Mouse (Mus musculus) megakaryocyte-erythroid progenitor cell, adult 5-6 weeks (primary cell): ENCODE data around the gene Col13a1. TPM values are rescaled to one million over a fixed set of nuclear protein-coding genes. Genes with fewer than 3 reads are reported as not detected.

Experiments used
- ATAC-seq: replicated peaks from 2 replicates; pipeline ENCODE4 v1.8.0; 2016; ENCODE audit warnings: mild to moderate bottlenecking, inconsistent platforms; ENCODE audit not compliant: severe bottlenecking, poor library complexity, low FRiP score, low TSS enrichment
- total RNA-seq, 2 experiments: library from RNA; stranded (forward) in 1 of 2; stranded (reverse) in 1 of 2; fragments of 200-1000, 215-1000 nt in 1 of 2; fragments of >200 nt in 1 of 2; fragmentation: Nextera tagmentation in 1 of 2; gene quantifications; 2 replicates each; pipeline ENCODE4 v1.2.3; 2014 to 2017

The Col13a1 gene
- total RNA-seq, 2 experiments from 2014 or later, result not detected

DNA sequence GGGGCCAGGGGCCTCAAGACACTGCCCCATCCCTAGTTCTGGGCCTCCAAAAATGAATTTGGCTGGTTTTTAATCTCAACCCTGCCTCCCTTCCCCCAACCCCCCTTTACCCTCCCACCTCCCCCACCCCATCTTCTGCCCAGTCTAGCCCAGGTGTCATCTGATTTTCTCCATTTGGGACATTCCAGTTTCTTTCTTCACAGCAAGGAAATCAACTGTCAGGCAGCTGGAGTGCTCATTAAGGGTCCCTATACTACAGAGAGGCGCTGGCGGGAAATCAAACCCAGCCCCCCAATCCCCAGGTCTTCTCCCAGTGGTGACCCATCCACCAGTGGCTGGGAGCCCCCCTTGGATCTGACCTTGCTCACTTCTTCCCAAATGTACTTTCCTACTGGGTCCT, 4.3 kb downstream of the Col13a1 start:
- no peak for ATAC-seq

DNA sequence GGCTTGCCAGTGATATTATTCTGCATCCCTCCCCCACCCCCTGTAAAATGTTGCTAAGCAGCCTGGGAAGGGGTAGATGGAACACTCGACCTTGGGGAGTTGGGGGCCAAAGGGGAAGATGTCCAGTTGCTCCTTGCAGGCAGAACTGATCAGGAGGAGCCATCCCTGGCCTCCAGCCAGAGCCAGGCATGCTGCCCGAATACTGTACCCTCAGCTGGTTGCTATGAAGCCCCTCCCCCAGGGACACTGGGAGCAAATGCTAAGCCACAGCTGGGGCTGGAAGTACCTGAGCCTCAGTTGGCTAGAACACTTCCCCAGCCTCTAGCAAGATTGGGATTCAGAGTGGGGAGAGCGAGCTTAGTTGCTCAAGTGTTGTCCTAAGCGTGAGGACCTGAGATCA, 6.9 kb downstream of the Col13a1 start:
- ATAC-seq, result no peak

DNA sequence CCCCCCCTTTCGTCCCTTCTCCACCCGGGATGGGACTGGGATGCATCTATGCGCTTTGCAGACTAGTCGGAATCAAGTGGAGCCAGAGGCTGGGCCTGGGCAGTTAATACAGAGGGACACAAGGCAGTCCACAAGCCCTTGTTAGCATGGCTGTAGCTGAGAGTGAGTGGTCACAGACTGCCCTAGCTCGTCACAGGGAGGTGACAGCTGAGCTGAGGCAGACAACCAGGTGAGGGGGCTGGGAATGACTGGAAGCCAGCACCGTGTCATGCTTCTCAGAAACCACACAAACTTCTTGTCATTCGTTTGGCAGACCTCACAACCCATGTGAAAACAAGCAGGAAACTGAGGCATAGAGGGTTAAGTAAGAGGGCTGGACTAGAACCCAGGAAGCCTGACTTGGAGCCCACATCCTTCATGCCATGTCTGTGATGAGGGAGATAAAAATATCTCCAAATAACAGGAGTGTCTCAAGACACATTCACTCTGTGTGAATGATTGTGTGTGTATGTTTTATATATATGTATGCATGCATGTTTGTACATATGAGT, 10.8 kb downstream of the Col13a1 start:
- no peak for ATAC-seq

DNA sequence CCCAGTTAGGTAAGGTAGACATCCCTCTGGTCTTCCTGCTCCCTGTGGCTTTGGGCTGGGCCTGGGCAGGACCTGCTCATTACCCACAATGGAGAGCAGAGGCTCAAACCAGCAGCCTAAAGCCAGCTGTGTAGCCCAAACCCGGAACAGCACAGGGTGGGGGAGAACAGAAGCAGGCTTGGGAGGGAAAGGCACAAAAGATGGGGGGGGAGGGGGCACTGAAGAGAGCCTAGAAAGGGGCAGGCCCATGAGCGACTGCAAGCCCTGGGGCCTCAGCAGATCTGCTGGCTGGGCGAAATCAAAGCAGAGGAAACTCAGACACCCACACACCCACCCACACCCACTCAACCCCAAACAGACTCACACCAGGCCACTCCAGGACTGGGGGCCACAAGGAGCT, 11.7 kb downstream of the Col13a1 start:
- ATAC-seq, result no peak

DNA sequence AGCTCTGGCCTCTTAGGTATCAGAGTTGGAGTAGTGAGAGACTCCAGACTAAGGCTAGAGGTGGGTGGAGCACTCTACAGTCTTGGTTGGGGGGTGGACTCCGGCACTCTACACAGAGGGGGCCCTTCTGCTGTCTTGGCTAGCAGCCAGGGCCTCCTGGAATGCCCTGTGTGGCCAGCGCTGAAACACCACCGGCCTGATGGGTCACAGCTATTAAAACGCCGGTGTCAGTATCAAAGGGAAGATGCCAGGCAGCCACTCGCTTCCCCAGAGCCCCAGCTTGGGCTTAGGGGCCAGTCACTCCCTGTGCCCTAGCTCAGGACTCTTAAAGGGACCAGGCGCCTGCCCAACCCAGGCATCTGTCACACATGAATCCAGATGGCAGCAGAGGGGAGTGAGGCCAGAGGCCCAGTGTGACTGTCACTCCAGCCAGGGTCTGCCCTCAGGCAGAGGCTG, 13.5 kb downstream of the Col13a1 start:
- no peak for ATAC-seq

DNA sequence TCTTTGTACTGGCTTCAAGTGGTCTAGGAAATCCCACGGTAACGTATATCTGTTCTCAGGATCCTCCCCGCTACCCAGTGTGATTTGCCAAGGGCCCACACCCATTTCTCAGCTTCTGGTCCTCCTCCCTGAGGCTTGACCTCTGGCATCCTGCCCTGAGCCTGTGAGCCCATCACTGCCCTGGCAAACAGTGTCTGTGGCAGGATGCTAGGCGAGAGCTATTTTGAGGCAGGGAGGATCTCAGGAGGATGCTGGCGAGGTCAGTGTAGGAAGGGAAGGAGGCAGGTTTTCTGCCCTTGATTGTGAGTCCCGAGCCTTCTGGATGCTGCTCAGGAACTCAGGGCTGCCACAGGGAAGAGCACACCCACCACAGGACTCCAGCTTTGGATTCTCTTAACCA, 22.2 kb downstream of the Col13a1 start:
- no peak for ATAC-seq

DNA sequence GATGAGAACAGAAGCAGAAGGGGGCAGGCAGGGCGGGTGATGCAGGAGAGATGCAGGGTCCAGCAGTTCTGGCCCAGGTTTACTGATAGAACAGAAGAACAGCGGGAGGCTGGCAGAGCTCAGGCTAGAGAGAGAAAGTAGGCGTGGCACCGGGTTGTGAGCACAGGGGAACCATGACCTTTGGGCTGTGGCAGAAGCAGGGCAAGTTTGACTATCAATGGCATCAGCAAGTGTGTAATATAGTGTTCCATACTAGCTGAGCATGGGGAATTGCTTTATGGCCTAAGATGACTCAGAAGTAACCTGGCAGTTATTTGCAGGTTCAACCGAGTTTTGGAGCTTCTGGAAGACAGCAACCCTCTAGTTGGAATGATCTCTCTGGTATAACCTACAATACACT, 25.0 kb downstream of the Col13a1 start:
- no peak for ATAC-seq

DNA sequence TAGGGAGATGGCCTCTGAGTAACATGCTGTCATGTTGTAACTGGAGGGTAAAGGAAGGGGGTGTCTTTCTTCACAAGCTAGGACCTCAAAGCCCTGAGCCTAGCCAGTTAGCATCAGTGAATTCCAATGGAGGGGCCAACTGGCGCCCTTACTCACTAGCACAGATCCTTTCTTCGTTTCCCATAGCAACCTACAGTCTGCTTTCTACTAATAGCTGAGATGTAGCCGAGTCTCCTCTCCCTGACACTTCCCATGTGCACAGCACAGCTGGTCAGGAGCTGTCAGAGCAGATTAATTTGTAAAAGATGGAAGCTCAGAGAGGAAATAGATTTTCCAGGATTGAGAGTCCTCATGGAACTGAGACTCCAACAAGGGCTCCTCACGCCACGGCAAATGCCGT, 29.4 kb downstream of the Col13a1 start:
- no peak for ATAC-seq

DNA sequence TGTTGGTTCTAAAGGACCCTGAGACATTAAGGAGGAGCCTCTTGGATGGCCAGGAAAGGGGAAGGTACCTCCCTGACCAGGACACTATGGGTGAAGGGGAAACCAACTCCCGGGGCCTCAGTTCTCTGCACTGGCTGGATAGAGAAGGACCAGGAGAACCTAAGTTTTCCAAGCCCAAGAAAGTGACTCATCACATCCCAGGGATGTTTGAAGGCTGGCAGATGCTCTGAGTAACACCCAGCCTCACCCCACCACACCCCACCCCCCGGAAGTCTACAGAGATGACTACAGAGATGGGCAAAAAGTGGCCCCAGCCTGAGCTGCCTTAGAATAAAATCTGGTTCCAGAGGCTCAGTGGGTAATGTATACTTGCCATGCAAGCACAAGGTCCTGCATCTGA, 34.5 kb downstream of the Col13a1 start:
- ATAC-seq, result no peak

DNA sequence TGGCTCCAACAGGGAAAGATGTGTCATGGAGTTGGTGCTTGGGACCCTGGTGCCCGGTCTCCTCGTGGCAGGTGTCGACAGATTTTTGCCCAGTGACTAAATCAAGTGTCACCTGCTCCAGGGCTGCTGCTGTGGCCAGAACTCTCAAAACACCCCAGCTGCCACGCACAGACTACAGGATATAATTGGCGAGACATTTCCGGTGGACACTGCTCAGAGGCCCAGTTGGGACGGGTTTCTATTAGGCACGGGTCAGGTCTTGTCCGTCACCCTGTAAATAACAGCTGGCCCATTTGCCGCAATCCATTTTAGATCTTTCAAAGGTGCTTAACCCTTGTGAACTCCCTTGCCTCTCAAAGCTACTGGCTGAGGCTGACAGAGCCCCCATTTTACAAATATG, 35.4 kb downstream of the Col13a1 start:
- ATAC-seq, result no peak

DNA sequence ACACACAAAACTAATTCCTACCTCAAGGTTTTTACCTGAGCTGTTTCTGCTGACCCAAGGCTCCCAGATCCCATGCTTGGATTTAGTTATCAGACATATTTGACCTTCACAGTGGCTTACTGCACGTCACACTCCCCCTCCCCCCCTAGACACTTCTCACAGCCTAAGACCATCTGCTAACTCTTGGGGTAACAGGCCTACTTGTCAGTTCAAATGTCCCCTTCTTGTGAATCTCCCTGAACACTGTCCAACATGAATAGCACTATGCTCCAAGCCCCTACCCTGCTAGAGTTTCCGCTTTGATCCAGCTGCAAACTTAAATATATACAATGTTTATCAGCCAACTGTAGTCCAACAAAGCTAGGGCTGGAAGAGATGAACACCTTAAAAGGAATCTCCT, 36.2 kb downstream of the Col13a1 start:
- no peak for ATAC-seq

DNA sequence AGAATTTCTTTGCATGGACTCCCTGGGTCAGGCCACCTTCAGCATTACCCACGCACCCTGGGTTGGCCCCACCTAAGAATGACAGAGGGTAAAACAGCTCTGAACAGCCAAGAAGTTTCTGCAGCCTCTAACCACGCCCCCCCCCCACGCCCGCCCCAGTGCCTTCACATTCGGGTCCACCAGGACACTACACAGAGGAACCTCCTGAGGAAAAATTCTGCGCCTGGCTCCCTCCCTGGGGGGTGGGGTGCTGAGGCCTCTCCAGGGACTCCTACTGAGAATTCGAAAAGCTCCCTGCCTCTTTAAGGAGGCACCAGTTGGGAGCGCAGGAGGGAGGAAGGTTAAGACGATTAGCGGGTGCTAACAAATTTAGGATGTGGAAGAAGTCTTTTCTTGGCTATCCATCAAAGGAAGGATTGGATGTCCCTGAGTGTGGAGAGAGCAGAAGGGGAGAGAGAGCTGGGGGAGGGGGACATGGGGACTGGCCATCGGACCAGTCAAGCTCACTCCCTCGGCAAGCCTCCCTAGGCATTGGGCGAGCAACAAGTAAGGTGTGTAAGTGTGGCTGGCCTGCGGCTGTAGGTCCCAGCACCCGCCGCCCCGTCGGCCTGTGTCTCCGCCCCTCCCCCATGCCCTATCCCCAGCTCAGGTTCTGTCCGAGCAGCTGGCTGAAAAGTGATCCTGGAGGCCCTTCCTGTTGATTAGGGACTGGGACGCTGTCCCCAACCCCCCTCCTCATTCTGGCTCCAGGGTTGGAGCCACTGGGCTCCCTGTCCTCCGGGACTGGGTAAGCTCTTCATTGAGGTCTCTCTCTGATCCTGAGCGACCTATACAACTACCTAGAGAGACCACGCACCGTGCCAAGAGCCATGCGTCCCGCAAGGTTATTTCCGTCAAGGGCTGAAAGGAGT, 42.4 kb downstream of the Col13a1 start:
- ATAC-seq, result no peak

DNA sequence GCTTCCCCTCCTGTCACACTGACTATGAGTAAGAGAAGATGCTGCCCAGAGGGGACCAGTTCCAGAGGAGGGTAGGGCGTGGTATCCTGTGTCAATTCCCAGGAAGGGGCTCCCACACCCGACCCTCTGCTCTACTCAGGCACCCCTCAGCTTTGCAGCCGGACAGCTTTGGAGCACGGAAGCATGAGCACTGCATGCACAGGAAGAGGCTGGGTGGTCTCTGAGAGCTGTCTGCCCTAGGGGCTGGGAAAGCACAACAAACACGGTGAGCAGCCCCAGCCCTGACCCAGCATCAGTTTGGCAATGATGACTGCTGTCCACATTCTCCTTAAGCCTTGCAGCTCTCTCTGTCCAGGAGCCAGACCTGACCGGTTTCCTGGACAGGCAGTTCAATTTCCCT, 47.2 kb downstream of the Col13a1 start:
- no peak for ATAC-seq

DNA sequence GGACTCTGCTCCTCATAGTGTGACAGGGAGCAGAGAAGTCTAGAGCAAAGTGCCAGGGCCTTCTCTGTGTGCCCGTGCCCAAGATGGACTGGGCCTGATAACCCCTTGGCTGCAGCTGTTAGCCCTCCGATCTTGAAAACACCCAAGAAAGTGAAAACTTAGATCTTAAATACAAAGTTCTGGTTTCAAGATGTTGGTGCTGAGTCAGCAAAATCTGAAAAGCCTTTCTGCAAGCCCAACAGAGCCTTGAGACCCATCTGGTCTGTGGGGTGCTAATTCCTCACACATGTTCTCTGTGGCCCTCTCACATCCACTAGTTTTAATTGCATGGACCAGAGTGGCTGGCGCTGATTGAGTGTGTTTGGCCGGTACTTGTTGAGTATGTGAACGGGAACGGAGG, 49.0 kb downstream of the Col13a1 start:
- no peak for ATAC-seq

DNA sequence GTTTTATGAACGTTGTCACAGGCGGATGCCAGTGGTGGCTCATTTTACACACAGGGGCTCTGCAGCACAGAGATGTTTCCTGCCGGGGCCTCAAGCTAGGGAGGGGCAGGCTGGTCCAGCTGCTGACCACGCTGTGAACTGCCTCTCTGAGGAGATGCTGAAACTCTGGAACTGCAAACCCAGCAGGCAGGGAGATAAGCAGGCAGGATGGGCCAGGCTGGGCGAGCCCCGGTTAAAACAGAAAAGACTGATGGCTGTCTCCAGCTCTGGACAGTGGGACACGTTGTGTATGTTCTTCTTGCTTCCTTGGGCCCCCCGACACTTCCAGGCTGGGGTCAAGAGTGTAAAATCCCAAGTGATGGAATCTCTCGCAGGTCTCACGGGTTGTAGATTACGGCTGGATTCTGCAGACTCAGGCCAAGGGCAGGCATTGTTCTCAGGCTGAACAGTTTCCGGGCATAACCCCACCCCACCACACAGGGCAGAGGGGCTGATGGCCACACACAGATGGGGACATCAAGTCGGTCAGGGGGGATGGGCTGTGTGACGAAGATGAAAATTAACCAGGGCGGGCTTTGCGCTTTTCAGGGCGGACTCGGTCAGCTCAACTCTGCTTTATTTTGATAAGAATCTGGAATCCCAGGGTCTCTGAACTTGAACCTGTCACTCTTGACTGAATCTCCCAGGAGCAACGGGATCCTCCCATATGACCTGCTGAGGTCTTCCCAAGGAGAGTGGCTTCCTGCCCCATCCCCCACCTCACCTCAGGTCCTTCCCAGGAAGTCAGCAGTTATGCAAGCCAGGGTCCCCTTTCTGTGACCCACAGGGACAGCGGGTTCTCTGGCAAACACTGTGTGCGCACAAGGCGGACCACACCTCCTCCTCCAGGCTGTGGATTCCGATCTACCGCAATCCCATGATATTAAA, 49.9 kb downstream of the Col13a1 start:
- ATAC-seq, result 0 out of 2 replicates have a peak, but pooled peaks have one; percentile 30

DNA sequence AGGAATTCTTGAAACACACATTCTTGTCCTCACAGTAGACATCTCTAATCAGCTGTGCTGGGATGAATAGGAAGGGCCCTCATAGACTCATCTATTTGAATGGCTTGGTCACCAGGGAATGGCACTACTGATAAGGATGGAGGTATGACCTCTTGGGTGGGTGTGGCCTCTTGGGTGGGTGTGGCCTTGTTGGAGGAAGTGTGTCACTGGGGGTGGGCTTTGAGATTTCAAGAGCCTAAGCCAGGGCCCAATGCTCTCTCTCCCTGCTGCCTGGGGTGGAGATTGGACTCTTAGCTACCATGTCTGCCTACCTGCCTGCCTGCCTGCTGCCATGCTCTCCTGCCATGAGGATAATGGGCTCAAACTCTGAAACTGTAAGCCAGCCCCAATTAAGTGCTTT, 53.2 kb downstream of the Col13a1 start:
- ATAC-seq, result no peak

DNA sequence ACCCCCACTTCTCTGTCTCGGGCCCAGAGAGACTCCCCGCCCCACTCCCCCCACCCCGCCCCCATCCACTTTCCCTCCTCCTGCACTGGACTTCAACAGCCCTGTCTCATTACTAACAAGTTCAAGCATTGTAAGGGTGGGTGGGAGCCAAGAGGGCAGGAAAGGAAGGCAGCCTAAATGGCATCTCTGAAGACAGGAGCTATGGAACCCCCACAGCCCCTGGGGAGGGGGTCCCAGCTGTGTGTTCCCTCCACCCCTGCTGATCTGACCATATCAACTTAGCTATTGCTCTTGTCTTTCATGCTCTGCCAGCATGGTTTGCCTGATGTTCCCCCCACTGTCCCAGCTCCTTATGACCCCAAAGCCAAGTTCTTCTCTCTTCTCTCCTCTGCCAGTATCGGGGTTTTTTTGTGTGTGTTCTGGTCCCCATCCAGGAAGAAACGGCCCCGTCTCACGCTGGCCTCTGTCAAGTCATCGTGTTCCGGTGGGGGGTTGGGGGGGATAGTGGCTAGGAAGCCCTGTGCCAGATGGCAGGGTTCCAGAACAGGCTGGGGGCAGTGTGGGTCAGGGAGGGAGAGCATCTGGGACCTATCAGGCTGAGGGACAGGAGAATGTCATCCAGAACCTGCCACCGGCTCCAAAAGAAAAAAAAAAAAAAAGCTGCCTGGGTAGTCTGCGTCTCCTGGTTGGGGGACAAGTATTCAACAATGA, 58.1 kb downstream of the Col13a1 start:
- no peak for ATAC-seq

DNA sequence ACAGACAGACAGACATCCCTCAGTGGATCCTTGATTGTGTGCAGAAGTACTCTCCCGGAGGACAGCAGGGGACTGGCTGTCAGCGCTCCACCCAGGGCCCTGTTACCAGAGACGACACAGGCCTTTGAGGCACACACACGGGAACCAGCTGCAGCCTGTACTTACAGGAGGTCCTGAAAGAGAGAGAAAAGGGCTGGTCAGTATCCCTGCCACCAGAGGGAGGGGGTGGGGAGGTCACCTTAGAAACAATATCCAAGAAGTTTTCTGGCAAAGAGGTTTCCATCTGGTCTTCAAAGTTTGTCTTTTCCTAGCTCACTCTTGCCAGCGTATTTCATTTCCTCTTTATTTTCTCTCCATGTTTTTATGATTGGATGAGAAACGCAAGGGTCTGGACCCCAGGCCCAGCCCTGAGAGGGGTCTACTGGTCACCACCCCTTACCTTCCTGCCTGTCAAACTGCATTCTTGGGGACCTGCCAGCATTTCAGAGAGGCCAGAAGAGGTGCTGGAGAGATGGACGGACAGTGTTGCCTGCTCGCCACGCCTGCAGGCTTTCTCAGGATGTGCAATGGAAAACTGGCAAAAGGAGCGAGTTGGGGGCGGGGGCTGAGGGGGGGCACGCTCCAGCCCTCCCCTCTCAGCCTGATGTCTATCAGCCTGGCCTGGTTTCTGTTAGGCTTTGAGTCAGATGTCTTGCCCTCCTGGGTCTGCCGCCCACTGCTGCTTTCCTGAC, 58.8 kb downstream of the Col13a1 start:
- ATAC-seq, result no peak

DNA sequence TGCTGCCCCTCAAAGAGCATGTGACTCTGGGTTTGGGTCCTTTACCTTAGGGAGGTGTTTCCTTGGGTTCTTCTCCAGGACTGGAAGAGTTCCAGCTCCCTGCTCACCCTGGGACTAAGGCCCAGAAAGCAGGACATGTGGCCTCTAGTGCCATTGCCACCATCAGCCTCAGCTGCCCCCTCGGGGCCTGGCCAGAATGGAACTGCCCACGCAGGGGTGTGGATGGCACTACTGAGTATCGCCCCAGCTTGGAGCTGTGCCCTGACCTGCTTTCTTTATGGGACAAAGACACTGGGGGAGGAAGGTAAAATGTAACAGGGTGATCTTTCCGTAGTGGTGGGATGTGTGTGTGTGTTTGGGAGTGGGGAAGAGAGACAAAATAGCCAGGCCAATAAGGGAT, 59.4 kb downstream of the Col13a1 start:
- ATAC-seq, result no peak
